Mouse (Mus musculus) E14TG2a.4 (cell line): Measurements from ENCODE around the gene Hrg.
"Not testable (repeated sequence)": the region's sequence is repeated elsewhere in the genome, so short reads cannot be mapped to it uniquely, and the experiment has no call there.

Experiments
- H3K27me3 ChIP-seq: 2 replicates; pipeline ENCODE4 v1.6.1; 2014; ENCODE audit warnings: low read length, control low read depth; ENCODE audit not compliant: insufficient read depth
- H3K36me3 ChIP-seq: 2 replicates; pipeline ENCODE4 v1.6.1; 2014; ENCODE audit warnings: low read length, control low read depth; ENCODE audit not compliant: insufficient read depth
- H3K4me1 ChIP-seq: replicated peaks from 2 replicates; pipeline ENCODE4 v1.6.1; 2014; ENCODE audit warnings: low read depth, low read length, control low read depth
- H3K4me3 ChIP-seq: replicated peaks from 2 replicates; pipeline ENCODE4 v1.5.1; 2014; ENCODE audit warnings: mild to moderate bottlenecking, low read length
- H3K9me3 ChIP-seq: 2 replicates; pipeline ENCODE4 v1.6.1; 2014; ENCODE audit warnings: low read length, control low read depth
- CTCF ChIP-seq: conservative IDR thresholded peaks from 2 replicates; pipeline ENCODE4 v1.5.1; 2014; ENCODE audit warnings: low read length
- NANOG ChIP-seq: IDR thresholded peaks from 2 replicates; pipeline ENCODE4 v1.6.1; 2014; ENCODE audit warnings: borderline replicate concordance, low read length, mixed read lengths
- POU5F1 ChIP-seq: IDR thresholded peaks from 2 replicates; pipeline ENCODE4 v1.6.1; 2014; ENCODE audit warnings: low read length, borderline replicate concordance

Hrg gene

GRCm38 (mm10) chr16:22947371-22947770, 3.5 kb upstream of the Hrg start:
- Histone ChIP-seq H3K36me3 (peaks cover 5% of the 10 kb centered on the region; the same call in 1 of the 2 replicates), H3K9me3 (peaks cover 25% of the 10 kb centered on the region), H3K4me3 (no peak overlapping the region), H3K4me1 (no peaks in the 10 kb centered on the region), H3K27me3 (no peaks in the 10 kb centered on the region)
- TF ChIP-seq POU5F1 (no peak), NANOG (no peak)

GRCm38 (mm10) chr16:22953069-22953468, 2.2 kb downstream of the Hrg start:
- H3K4me3 ChIP-seq, result no peak overlapping the region
- no peaks in the 10 kb centered on the region for H3K9me3 ChIP-seq
- TF ChIP-seq CTCF (peak; percentile 42), NANOG (no peak), POU5F1 (no peak)
- H3K4me1 ChIP-seq, result peaks cover 33% of the 10 kb centered on the region
- H3K36me3 ChIP-seq, result no peaks in the 10 kb centered on the region
- 0 out of 2 replicates have a peak, but pooled peaks cover 4% of the 10 kb centered on the region for H3K27me3 ChIP-seq

- TF ChIP-seq POU5F1 (no peak), NANOG (peak; percentile 23; the same call in 1 of the 2 replicates)
- 0 out of 2 replicates have a peak, but pooled peaks cover 4% of the 10 kb centered on the region for H3K27me3 ChIP-seq
- peaks cover 33% of the 10 kb centered on the region for H3K4me1 ChIP-seq
- no peaks in the 10 kb centered on the region for H3K9me3 ChIP-seq
- peak overlapping the region; percentile 53 for H3K4me3 ChIP-seq
- no peaks in the 10 kb centered on the region for H3K36me3 ChIP-seq
These were observed 4.7 kb downstream of the Hrg start for GRCm38 (mm10) chr16:22955397-22956084.

GRCm38 (mm10) chr16:22956085-22956439, 5.2 kb downstream of the Hrg start:
- H3K4me3 ChIP-seq, result peak overlapping the region; percentile 53
- no peaks in the 10 kb centered on the region for H3K9me3 ChIP-seq
- no peaks in the 10 kb centered on the region for H3K36me3 ChIP-seq
- H3K4me1 ChIP-seq, result peaks cover 33% of the 10 kb centered on the region
- no peak for TF ChIP-seq POU5F1
- TF ChIP-seq CTCF, result no peak
- TF ChIP-seq NANOG, result no peak
- H3K27me3 ChIP-seq, result 0 out of 2 replicates have a peak, but pooled peaks cover 4% of the 10 kb centered on the region

- Histone ChIP-seq H3K36me3 (no peaks in the 10 kb centered on the region), H3K9me3 (no peaks in the 10 kb centered on the region), H3K4me3 (no peak overlapping the region), H3K4me1 (peaks cover 7% of the 10 kb centered on the region), H3K27me3 (0 out of 2 replicates have a peak, but pooled peaks cover 4% of the 10 kb centered on the region)
- TF ChIP-seq CTCF (no peak), POU5F1 (no peak), NANOG (no peak)
These were observed 10.2 kb downstream of the Hrg start for GRCm38 (mm10) chr16:22961073-22961472.

GRCm38 (mm10) chr16:22962256-22962655, 11.4 kb downstream of the Hrg start:
- TF ChIP-seq POU5F1, result no peak
- no peak for TF ChIP-seq CTCF
- TF ChIP-seq NANOG, result no peak
- Histone ChIP-seq H3K27me3 (no peaks in the 10 kb centered on the region), H3K4me3 (no peak overlapping the region), H3K4me1 (no peaks in the 10 kb centered on the region), H3K36me3 (no peaks in the 10 kb centered on the region), H3K9me3 (no peaks in the 10 kb centered on the region)

- no peaks in the 10 kb centered on the region for H3K36me3 ChIP-seq
- no peak overlapping the region for H3K4me3 ChIP-seq
- no peaks in the 10 kb centered on the region for H3K9me3 ChIP-seq
- no peaks in the 10 kb centered on the region for H3K4me1 ChIP-seq
- no peaks in the 10 kb centered on the region for H3K27me3 ChIP-seq
- TF ChIP-seq CTCF, result no peak
- TF ChIP-seq POU5F1, result no peak
- no peak for TF ChIP-seq NANOG
These were observed 12.4 kb downstream of the Hrg start for GRCm38 (mm10) chr16:22963293-22963692.

GRCm38 (mm10) chr16:22967383-22968030, 16.6 kb downstream of the Hrg start:
- no peak for TF ChIP-seq POU5F1
- TF ChIP-seq NANOG, result no peak
- TF ChIP-seq CTCF, result no peak
- H3K4me1 ChIP-seq, result no peaks in the 10 kb centered on the region
- H3K27me3 ChIP-seq, result no peaks in the 10 kb centered on the region
- no peaks in the 10 kb centered on the region for H3K9me3 ChIP-seq
- H3K36me3 ChIP-seq, result no peaks in the 10 kb centered on the region
- no peak overlapping the region for H3K4me3 ChIP-seq

GRCm38 (mm10) chr16:22996951-22997350, 46.1 kb downstream of the Hrg start:
- not testable (repeated sequence) for H3K4me3 ChIP-seq, H3K9me3 ChIP-seq, H3K36me3 ChIP-seq, H3K27me3 ChIP-seq, H3K4me1 ChIP-seq
